Mouse (Mus musculus) heart, adult 2 months (tissue): ENCODE measurements around the gene Rnf40. TPM values are rescaled to one million over a fixed set of nuclear protein-coding genes. Genes with fewer than 3 reads are reported as not detected.
A peak's percentile ranks its signal among the peaks of the same experiment; 100 is the strongest.

Experiments
- DNase-seq, 2 experiments: peaks; one replicate each; pipeline ENCODE4 v3.0.0; 2021
- H3K27ac ChIP-seq: fragments of 200-600 bp; 2 replicates; pipeline ENCODE4 v1.8.1; 2022
- H3K27me3 ChIP-seq: fragments of 200-500 bp; 2 replicates; pipeline ENCODE4 v1.6.1; 2012; ENCODE audit warnings: mild to moderate bottlenecking, low read length, inconsistent platforms, mixed read lengths; ENCODE audit not compliant: control insufficient read depth, insufficient read depth
- H3K36me3 ChIP-seq: fragments of 200-500 bp; 2 replicates; pipeline ENCODE4 v1.6.1; 2012; ENCODE audit warnings: low read length, inconsistent platforms; ENCODE audit not compliant: control insufficient read depth, insufficient read depth
- H3K4me1 ChIP-seq: fragments of 200-500 bp; 2 replicates; pipeline ENCODE4 v1.6.1; 2011; ENCODE audit warnings: low read length; ENCODE audit not compliant: control insufficient read depth, insufficient read depth
- H3K4me3 ChIP-seq: fragments of 200-600 bp; 2 replicates; pipeline ENCODE4 v1.8.1; 2022
- H3K79me2 ChIP-seq: fragments of 200-500 bp; replicated peaks from 2 replicates; pipeline ENCODE4 v1.6.1; 2012; ENCODE audit warnings: mild to moderate bottlenecking, inconsistent platforms, low read length, moderate library complexity, mixed read lengths; ENCODE audit not compliant: control insufficient read depth, insufficient read depth
- H3K9ac ChIP-seq: fragments of 200-500 bp; 2 replicates; pipeline ENCODE4 v1.6.1; 2012; ENCODE audit warnings: low read depth, mild to moderate bottlenecking, control low read depth, inconsistent platforms, low read length, mixed read lengths
- CTCF ChIP-seq: fragments of 200-600 bp; IDR thresholded peaks from 2 replicates; pipeline ENCODE4 v1.8.1; 2022; ENCODE audit warnings: antibody characterized with exemption, mild to moderate bottlenecking, moderate library complexity
- EP300 ChIP-seq: fragments of 200-500 bp; IDR thresholded peaks from 2 replicates; pipeline ENCODE4 v1.6.1; 2011; ENCODE audit warnings: low read depth, low read length, control low read depth; ENCODE audit not compliant: insufficient read depth
- POLR2A ChIP-seq: fragments of 200-500 bp; IDR thresholded peaks from 2 replicates; pipeline ENCODE4 v1.6.1; 2011; ENCODE audit warnings: mild to moderate bottlenecking, low read depth, low read length, control low read depth; ENCODE audit not compliant: insufficient read depth
- WGBS: fragments of 180-500 bp; shearing (Covaris S2); methylation state at CpG from one replicate; pipeline ENCODE4 v1.1.7; 2018; 5-methylcytosine and 5-hydroxymethylcytosine counted together
- intact Hi-C: fragments of 180-260 bp; cut with DNase I; formaldehyde crosslinking; loops from one replicate; pipeline ENCODE4 v1.15.1; 2025
- polyA plus RNA-seq: library from polyadenylated mRNA; depleted of rRNA; stranded (reverse); fragments of >200 nt; gene quantifications from 2 replicates; pipeline ENCODE4 v1.2.3, GENCODE M21; 2012
- total RNA-seq, 2 experiments: library from RNA; stranded (reverse); gene quantifications; 2 replicates each; pipeline ENCODE4 v1.2.3; 2021

Rnf40 gene
- total and polyA plus RNA-seq, 3 experiments = 18.2 to 44.8 (median 41.0) TPM

- 91% methylated on average over 6 of the region's 6 CpGs for WGBS
- Histone ChIP-seq H3K4me3 (no peak overlapping the region), H3K36me3 (no peaks in the 10 kb centered on the region), H3K4me1 (peaks cover 3% of the 10 kb centered on the region), H3K27me3 (no peaks in the 10 kb centered on the region), H3K27ac (no peak overlapping the region), H3K9ac (no peak overlapping the region), H3K79me2 (no peaks in the 10 kb centered on the region)
- no peak for DNase-seq
- intact Hi-C loops = no loop called here
- TF ChIP-seq EP300 = no peak
- TF ChIP-seq POLR2A = no peak
- no peak for TF ChIP-seq CTCF
Observed at GRCm38 (mm10) chr7:127583260-127583659, 5.3 kb upstream of the Rnf40 start.

- H3K36me3 ChIP-seq = no peaks in the 10 kb centered on the region
- no peak for DNase-seq
- peaks cover 8% of the 10 kb centered on the region for H3K4me1 ChIP-seq
- no peak overlapping the region for H3K9ac ChIP-seq
- WGBS = 77% methylated on average over 7 of the region's 7 CpGs
- H3K27me3 ChIP-seq = no peaks in the 10 kb centered on the region
- no peak for TF ChIP-seq CTCF
- no peak for TF ChIP-seq EP300
- TF ChIP-seq POLR2A = no peak
- H3K4me3 ChIP-seq = no peak overlapping the region
- intact Hi-C loops = loop anchor here (5.0 kb wide), 3 partner anchors 73 to 182 kb away; partner anchors contain the start of genes Bcl7c, Orai3 and Srcap
- H3K79me2 ChIP-seq = no peaks in the 10 kb centered on the region
- H3K27ac ChIP-seq = no peak overlapping the region
Observed at GRCm38 (mm10) chr7:127585031-127585430, 3.5 kb upstream of the Rnf40 start.

DNA sequence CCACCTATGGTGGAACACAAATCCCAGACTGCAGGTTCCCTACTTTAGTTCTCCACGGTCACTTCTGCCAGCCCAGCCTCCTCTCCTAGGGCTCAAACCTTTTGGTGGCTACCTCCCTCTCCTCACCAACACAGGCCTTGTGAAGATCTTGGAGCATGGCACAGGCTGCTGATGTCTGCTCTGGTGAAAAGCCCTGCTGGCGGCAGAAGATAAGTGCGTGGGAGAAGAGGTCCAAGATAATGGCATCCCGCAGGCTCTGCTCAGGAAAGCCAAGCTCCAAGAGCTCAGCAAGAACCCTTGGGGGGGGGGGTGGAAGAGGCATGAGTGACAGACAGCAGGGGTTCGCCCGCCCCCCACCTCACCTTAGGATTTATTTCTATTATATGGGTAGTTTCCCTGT is 2.4 kb upstream of the Rnf40 start:
- Histone ChIP-seq H3K4me3 (no peak overlapping the region), H3K36me3 (no peaks in the 10 kb centered on the region), H3K9ac (no peak overlapping the region), H3K27ac (no peak overlapping the region), H3K4me1 (peaks cover 8% of the 10 kb centered on the region), H3K27me3 (no peaks in the 10 kb centered on the region), H3K79me2 (no peaks in the 10 kb centered on the region)
- no peak for TF ChIP-seq EP300
- TF ChIP-seq POLR2A = no peak
- TF ChIP-seq CTCF = no peak
- intact Hi-C loops = loop anchor here (5.0 kb wide), 3 partner anchors 74 to 181 kb away; partner anchors contain the start of genes Bcl7c, Orai3 and Srcap
- 69% methylated on average over 6 of the region's 6 CpGs for WGBS
- DNase-seq = no peak

DNA sequence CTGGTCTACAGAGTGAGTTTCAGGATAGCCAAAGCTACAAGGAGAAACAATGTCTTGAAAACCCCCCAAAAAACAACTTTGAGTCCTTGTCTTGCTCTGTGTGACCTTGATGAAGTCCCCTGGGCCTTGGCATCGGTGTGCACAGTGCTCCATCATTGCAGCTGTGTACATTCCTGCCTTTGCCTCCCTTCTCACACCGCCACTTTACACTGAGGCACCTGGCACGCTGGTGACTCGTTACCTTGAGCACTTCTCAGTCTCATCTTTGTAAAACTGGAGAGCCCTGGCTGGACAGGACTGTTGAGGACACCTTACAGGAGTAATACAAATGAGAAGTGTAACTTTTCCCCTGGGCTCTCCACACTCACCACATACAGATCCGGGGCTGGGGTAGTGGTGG is 1.4 kb upstream of the Rnf40 start:
- TF ChIP-seq EP300 (no peak), CTCF (no peak), POLR2A (no peak)
- no peak overlapping the region for H3K9ac ChIP-seq
- H3K79me2 ChIP-seq = no peaks in the 10 kb centered on the region
- intact Hi-C loops = loop anchor here (5.0 kb wide), 3 partner anchors 75 to 180 kb away; partner anchors contain the start of genes Bcl7c, Orai3 and Srcap
- no peak for DNase-seq
- 62% methylated on average over 5 of the region's 5 CpGs for WGBS
- H3K27ac ChIP-seq = peak overlapping the region; percentile 75; the same call in 1 of the 2 replicates
- H3K4me3 ChIP-seq = no peak overlapping the region
- H3K36me3 ChIP-seq = no peaks in the 10 kb centered on the region
- no peaks in the 10 kb centered on the region for H3K27me3 ChIP-seq
- H3K4me1 ChIP-seq = peaks cover 8% of the 10 kb centered on the region

- 3% methylated on average over 29 of the region's 29 CpGs for whole genome bisulfite sequencing
- H3K4me1 ChIP-seq = peaks cover 8% of the 10 kb centered on the region
Observed at GRCm38 (mm10) chr7:127588901-127589300, 334 bp downstream of the Rnf40 start.

GRCm38 (mm10) chr7:127589637-127590036 is 1.1 kb downstream of the Rnf40 start:
- Histone ChIP-seq H3K79me2 (no peaks in the 10 kb centered on the region), H3K9ac (no peak overlapping the region), H3K27me3 (no peaks in the 10 kb centered on the region), H3K4me3 (peak overlapping the region; percentile 96; the same call in 1 of the 2 replicates), H3K36me3 (no peaks in the 10 kb centered on the region), H3K4me1 (peaks cover 8% of the 10 kb centered on the region), H3K27ac (no peak overlapping the region)
- 85% methylated on average over 9 of the region's 9 CpGs for WGBS
- TF ChIP-seq EP300 (no peak), CTCF (no peak), POLR2A (no peak)
- intact Hi-C loops = loop anchor here (2.0 to 5.0 kb wide), 4 partner anchors 17 to 178 kb away; partner anchors contain the start of genes Bcl7c, Orai3, Phkg2 and Srcap
- DNase-seq = no peak

More at GRCm38 (mm10) chr7:127588901-127589300, 334 bp downstream of the Rnf40 start:
- Histone ChIP-seq H3K27me3 (no peaks in the 10 kb centered on the region), H3K79me2 (no peaks in the 10 kb centered on the region), H3K4me3 (peak overlapping the region; percentile 96), H3K27ac (peak overlapping the region; percentile 75), H3K9ac (peak overlapping the region; percentile 72), H3K36me3 (no peaks in the 10 kb centered on the region)
- TF ChIP-seq POLR2A (no peak), EP300 (no peak), CTCF (no peak)
- DNase-seq = no peak
- intact Hi-C loops = loop anchor here (2.0 to 5.0 kb wide), 4 partner anchors 16 to 178 kb away; partner anchors contain the start of genes Bcl7c, Orai3, Phkg2 and Srcap
